Mouse (Mus musculus) c-Kit-positive CD71-positive TER-119-positive erythroid progenitor cells, embryonic 14.5 days (primary cell): Measurements from ENCODE around the gene Tom1l2.
A peak's percentile ranks its signal among the peaks of the same experiment; 100 is the strongest.

Experiments
- DNase-seq: peaks from one replicate; pipeline ENCODE4 v3.0.0-alpha.2; 2013; ENCODE audit warnings: low spot score

The Tom1l2 gene

GRCm38 (mm10) chr11:60202710-60203638 lies 149.7 kb downstream of the Tom1l2 start:
- no peak for DNase-seq

GRCm38 (mm10) chr11:60200384-60200783 lies 152.3 kb downstream of the Tom1l2 start:
- no peak for DNase-seq

- peak; percentile 88 for DNase-seq
These were observed 153.0 kb downstream of the Tom1l2 start for GRCm38 (mm10) chr11:60199702-60200184.

GRCm38 (mm10) chr11:60198651-60199050 lies 154.1 kb downstream of the Tom1l2 start:
- no peak for DNase-seq

- no peak for DNase-seq
These were observed 154.6 kb downstream of the Tom1l2 start for GRCm38 (mm10) chr11:60197998-60198619.

- DNase-seq, result no peak
These were observed 156.4 kb downstream of the Tom1l2 start for GRCm38 (mm10) chr11:60196344-60196743.

GRCm38 (mm10) chr11:60195108-60195507 lies 157.6 kb downstream of the Tom1l2 start:
- no peak for DNase-seq

- no peak for DNase-seq
These were observed 159.1 kb downstream of the Tom1l2 start for GRCm38 (mm10) chr11:60193556-60193955.

GRCm38 (mm10) chr11:60192534-60192933 lies 160.2 kb downstream of the Tom1l2 start:
- no peak for DNase-seq

GRCm38 (mm10) chr11:60190055-60190641 lies 162.6 kb downstream of the Tom1l2 start:
- no peak for DNase-seq

GRCm38 (mm10) chr11:60189501-60190040 lies 163.1 kb downstream of the Tom1l2 start:
- no peak for DNase-seq

GRCm38 (mm10) chr11:60188275-60188853 lies 164.3 kb downstream of the Tom1l2 start:
- no peak for DNase-seq

GRCm38 (mm10) chr11:60187070-60187469 lies 165.6 kb downstream of the Tom1l2 start:
- DNase-seq, result no peak

GRCm38 (mm10) chr11:60185396-60186231 lies 167.1 kb downstream of the Tom1l2 start:
- DNase-seq, result no peak

GRCm38 (mm10) chr11:60184346-60185325 lies 168.1 kb downstream of the Tom1l2 start:
- DNase-seq, result no peak

GRCm38 (mm10) chr11:60182741-60183140 lies 170.0 kb downstream of the Tom1l2 start:
- no peak for DNase-seq

GRCm38 (mm10) chr11:60182116-60182670 lies 170.5 kb downstream of the Tom1l2 start:
- no peak for DNase-seq

- DNase-seq, result no peak
These were observed 174.2 kb downstream of the Tom1l2 start for GRCm38 (mm10) chr11:60178506-60178905.

GRCm38 (mm10) chr11:60178005-60178404 lies 174.7 kb downstream of the Tom1l2 start:
- no peak for DNase-seq
